Mouse (Mus musculus): Measurements from ENCODE around the gene Prkn. TPM values are rescaled to one million over a fixed set of nuclear protein-coding genes. Genes with fewer than 3 reads are reported as not detected.

The Prkn gene
- total and polyA plus RNA-seq, 2 experiments: 2.5 to 8.9 TPM

GRCm38 (mm10) chr17:11130919-11131318 is 290.7 kb downstream of the Prkn start:
- Histone ChIP-seq H3K27ac (replicated peaks; ENCODE audit: insufficient read depth, low read depth, low read length) (no peak overlapping the region), H3K27me3 (ENCODE audit: control insufficient read depth, insufficient read depth, low read length) (no peaks in the 10 kb centered on the region), H3K4me1 (ENCODE audit: control insufficient read depth, insufficient read depth, low read length) (no peaks in the 10 kb centered on the region), H3K4me3 (ENCODE audit: insufficient read depth, low read depth, low read length) (no peak overlapping the region), H3K36me3 (ENCODE audit: control insufficient read depth, insufficient read depth, low read length) (no peaks in the 10 kb centered on the region), H3K79me2 (ENCODE audit: control insufficient read depth, insufficient read depth, low read length) (no peaks in the 10 kb centered on the region), H3K9ac (ENCODE audit: low read depth, low read length) (no peak overlapping the region)
- TF ChIP-seq CTCF (IDR thresholded peaks at IDR 0.05; ENCODE audit: low read depth, low read length) (no peak), POLR2A (IDR thresholded peaks at IDR 0.05; ENCODE audit: extremely low read depth, insufficient read depth, low read length) (no peak)
- DNase-seq (ENCODE audit: extremely low read depth, low read depth, low spot score): no peak
- WGBS: 87% methylated on average over 4 of the region's 4 CpGs

GRCm38 (mm10) chr17:11142321-11142720 is 302.1 kb downstream of the Prkn start:
- H3K4me1 ChIP-seq (ENCODE audit: control insufficient read depth, insufficient read depth, low read length): no peaks in the 10 kb centered on the region
- H3K4me3 ChIP-seq (ENCODE audit: insufficient read depth, low read depth, low read length): no peak overlapping the region
- no peak overlapping the region for H3K27ac ChIP-seq (replicated peaks; ENCODE audit: insufficient read depth, low read depth, low read length)
- no peaks in the 10 kb centered on the region for H3K79me2 ChIP-seq (ENCODE audit: control insufficient read depth, insufficient read depth, low read length)
- no peak for TF ChIP-seq POLR2A (IDR thresholded peaks at IDR 0.05; ENCODE audit: extremely low read depth, insufficient read depth, low read length)
- TF ChIP-seq CTCF (IDR thresholded peaks at IDR 0.05; ENCODE audit: low read depth, low read length): no peak
- no peak for DNase-seq (ENCODE audit: extremely low read depth, low read depth, low spot score)
- no peaks in the 10 kb centered on the region for H3K36me3 ChIP-seq (ENCODE audit: control insufficient read depth, insufficient read depth, low read length)
- 84% methylated on average over 5 of the region's 5 CpGs for WGBS
- no peaks in the 10 kb centered on the region for H3K27me3 ChIP-seq (ENCODE audit: control insufficient read depth, insufficient read depth, low read length)
- no peak overlapping the region for H3K9ac ChIP-seq (ENCODE audit: low read depth, low read length)

- H3K79me2 ChIP-seq (ENCODE audit: control insufficient read depth, insufficient read depth, low read length): no peaks in the 10 kb centered on the region
- no peak overlapping the region for H3K27ac ChIP-seq (replicated peaks; ENCODE audit: insufficient read depth, low read depth, low read length)
- 85% methylated on average over 3 of the region's 3 CpGs for WGBS
- H3K27me3 ChIP-seq (ENCODE audit: control insufficient read depth, insufficient read depth, low read length): no peaks in the 10 kb centered on the region
- no peak overlapping the region for H3K4me3 ChIP-seq (ENCODE audit: insufficient read depth, low read depth, low read length)
- H3K4me1 ChIP-seq (ENCODE audit: control insufficient read depth, insufficient read depth, low read length): no peaks in the 10 kb centered on the region; the same call in 1 of the 2 replicates
- no peak for DNase-seq (ENCODE audit: extremely low read depth, low read depth, low spot score)
- no peaks in the 10 kb centered on the region for H3K36me3 ChIP-seq (ENCODE audit: control insufficient read depth, insufficient read depth, low read length)
- H3K9ac ChIP-seq (ENCODE audit: low read depth, low read length): no peak overlapping the region
- TF ChIP-seq POLR2A (IDR thresholded peaks at IDR 0.05; ENCODE audit: extremely low read depth, insufficient read depth, low read length) (no peak), CTCF (IDR thresholded peaks at IDR 0.05; ENCODE audit: low read depth, low read length) (no peak)
These were observed 315.9 kb downstream of the Prkn start for GRCm38 (mm10) chr17:11156119-11156518.

- no peaks in the 10 kb centered on the region for H3K79me2 ChIP-seq (ENCODE audit: control insufficient read depth, insufficient read depth, low read length)
- H3K9ac ChIP-seq (ENCODE audit: low read depth, low read length): no peak overlapping the region
- no peak overlapping the region for H3K4me3 ChIP-seq (ENCODE audit: insufficient read depth, low read depth, low read length)
- DNase-seq (ENCODE audit: extremely low read depth, low read depth, low spot score): no peak
- no peak overlapping the region for H3K27ac ChIP-seq (replicated peaks; ENCODE audit: insufficient read depth, low read depth, low read length)
- WGBS: 81% methylated on average over 7 of the region's 7 CpGs
- H3K27me3 ChIP-seq (ENCODE audit: control insufficient read depth, insufficient read depth, low read length): no peaks in the 10 kb centered on the region
- H3K36me3 ChIP-seq (ENCODE audit: control insufficient read depth, insufficient read depth, low read length): no peaks in the 10 kb centered on the region
- TF ChIP-seq POLR2A (IDR thresholded peaks at IDR 0.05; ENCODE audit: extremely low read depth, insufficient read depth, low read length): no peak
- no peak for TF ChIP-seq CTCF (IDR thresholded peaks at IDR 0.05; ENCODE audit: low read depth, low read length)
- peaks cover 2% of the 10 kb centered on the region; the same call in 1 of the 2 replicates for H3K4me1 ChIP-seq (ENCODE audit: control insufficient read depth, insufficient read depth, low read length)
These were observed 317.4 kb downstream of the Prkn start for GRCm38 (mm10) chr17:11157536-11157935.

- no peak for DNase-seq (ENCODE audit: extremely low read depth, low read depth, low spot score)
- H3K4me1 ChIP-seq (ENCODE audit: control insufficient read depth, insufficient read depth, low read length): peaks cover 2% of the 10 kb centered on the region; the same call in 1 of the 2 replicates
- H3K27ac ChIP-seq (replicated peaks; ENCODE audit: insufficient read depth, low read depth, low read length): no peak overlapping the region
- 72% methylated on average over 1 of the region's 1 CpGs for WGBS
- no peak overlapping the region for H3K4me3 ChIP-seq (ENCODE audit: insufficient read depth, low read depth, low read length)
- TF ChIP-seq CTCF (IDR thresholded peaks at IDR 0.05; ENCODE audit: low read depth, low read length): no peak
- no peak for TF ChIP-seq POLR2A (IDR thresholded peaks at IDR 0.05; ENCODE audit: extremely low read depth, insufficient read depth, low read length)
- no peaks in the 10 kb centered on the region for H3K36me3 ChIP-seq (ENCODE audit: control insufficient read depth, insufficient read depth, low read length)
- no peak overlapping the region for H3K9ac ChIP-seq (ENCODE audit: low read depth, low read length)
- H3K79me2 ChIP-seq (ENCODE audit: control insufficient read depth, insufficient read depth, low read length): no peaks in the 10 kb centered on the region
- no peaks in the 10 kb centered on the region for H3K27me3 ChIP-seq (ENCODE audit: control insufficient read depth, insufficient read depth, low read length)
These were observed 321.3 kb downstream of the Prkn start for GRCm38 (mm10) chr17:11161436-11161835.

GRCm38 (mm10) chr17:11162770-11163169 is 322.6 kb downstream of the Prkn start:
- no peak overlapping the region for H3K27ac ChIP-seq (replicated peaks; ENCODE audit: insufficient read depth, low read depth, low read length)
- H3K9ac ChIP-seq (ENCODE audit: low read depth, low read length): no peak overlapping the region
- no peak for DNase-seq (ENCODE audit: extremely low read depth, low read depth, low spot score)
- H3K27me3 ChIP-seq (ENCODE audit: control insufficient read depth, insufficient read depth, low read length): no peaks in the 10 kb centered on the region
- peaks cover 2% of the 10 kb centered on the region; the same call in 1 of the 2 replicates for H3K4me1 ChIP-seq (ENCODE audit: control insufficient read depth, insufficient read depth, low read length)
- no peak overlapping the region for H3K4me3 ChIP-seq (ENCODE audit: insufficient read depth, low read depth, low read length)
- H3K79me2 ChIP-seq (ENCODE audit: control insufficient read depth, insufficient read depth, low read length): no peaks in the 10 kb centered on the region
- whole genome bisulfite sequencing: 86% methylated on average over 3 of the region's 3 CpGs
- no peak for TF ChIP-seq POLR2A (IDR thresholded peaks at IDR 0.05; ENCODE audit: extremely low read depth, insufficient read depth, low read length)
- TF ChIP-seq CTCF (IDR thresholded peaks at IDR 0.05; ENCODE audit: low read depth, low read length): no peak
- no peaks in the 10 kb centered on the region for H3K36me3 ChIP-seq (ENCODE audit: control insufficient read depth, insufficient read depth, low read length)

Measured in liver, adult 2 months (tissue).